Mouse (Mus musculus) thymus, postnatal 10 days (tissue): ENCODE data around the gene Map6.

ENCODE experiments used
- DNase-seq, 2 experiments: peaks; one replicate each; pipeline ENCODE4 v3.0.0; 2021; ENCODE audit warnings: low spot score in 2 of 2

Gene Map6

GRCm38 (mm10) chr7:99264597-99264996, 2.6 kb upstream of the Map6 start:
- DNase-seq: no peak

- DNase-seq: no peak
Measured at GRCm38 (mm10) chr7:99267897-99268505, 754 bp downstream of the Map6 start.

- DNase-seq: no peak
Measured at GRCm38 (mm10) chr7:99268506-99268900, 1.3 kb downstream of the Map6 start.

GRCm38 (mm10) chr7:99268951-99269945, 2.0 kb downstream of the Map6 start:
- no peak for DNase-seq

- DNase-seq: no peak
Measured at GRCm38 (mm10) chr7:99271630-99272029, 4.4 kb downstream of the Map6 start.

- DNase-seq: no peak
Measured at GRCm38 (mm10) chr7:99275131-99275530, 7.9 kb downstream of the Map6 start.

GRCm38 (mm10) chr7:99276679-99277078, 9.4 kb downstream of the Map6 start:
- DNase-seq: no peak

GRCm38 (mm10) chr7:99278309-99278708, 11.1 kb downstream of the Map6 start:
- DNase-seq: no peak

GRCm38 (mm10) chr7:99279586-99279985, 12.3 kb downstream of the Map6 start:
- no peak for DNase-seq

GRCm38 (mm10) chr7:99287287-99287686, 20.0 kb downstream of the Map6 start:
- no peak for DNase-seq

GRCm38 (mm10) chr7:99290008-99290407, 22.8 kb downstream of the Map6 start:
- no peak for DNase-seq

GRCm38 (mm10) chr7:99290925-99291324, 23.7 kb downstream of the Map6 start:
- no peak for DNase-seq

GRCm38 (mm10) chr7:99294198-99294780, 27.0 kb downstream of the Map6 start:
- DNase-seq: no peak

- DNase-seq: no peak
Measured at GRCm38 (mm10) chr7:99295104-99295503, 27.9 kb downstream of the Map6 start.

GRCm38 (mm10) chr7:99300650-99301175, 33.5 kb downstream of the Map6 start:
- DNase-seq: no peak

- no peak for DNase-seq
Measured at GRCm38 (mm10) chr7:99304029-99304428, 36.8 kb downstream of the Map6 start.

- no peak for DNase-seq
Measured at GRCm38 (mm10) chr7:99304949-99305372, 37.7 kb downstream of the Map6 start.

GRCm38 (mm10) chr7:99305688-99306087, 38.4 kb downstream of the Map6 start:
- DNase-seq: no peak

- no peak for DNase-seq
Measured at GRCm38 (mm10) chr7:99306640-99307039, 39.4 kb downstream of the Map6 start.

GRCm38 (mm10) chr7:99311433-99311832, 44.2 kb downstream of the Map6 start:
- no peak for DNase-seq

- no peak for DNase-seq
Measured at GRCm38 (mm10) chr7:99312058-99312457, 44.8 kb downstream of the Map6 start.

- DNase-seq: no peak
Measured at GRCm38 (mm10) chr7:99312671-99313143, 45.5 kb downstream of the Map6 start.
